Mouse (Mus musculus): ENCODE results near the gene Sec14l5. TPM values are rescaled to one million over a fixed set of nuclear protein-coding genes. Genes with fewer than 3 reads are reported as not detected.

Gene Sec14l5
- total RNA-seq (2021), result under 1 TPM; 0.29 to 0.89 TPM
- long read RNA-seq, result 0 reads

GRCm38 (mm10) chr16:5147037-5147385, at the start of gene Sec14l5:
Gene Sec14l5 (plus strand): TSS chr16:5147109.
- no peak for DNase-seq (ENCODE audit: low spot score in 2 of 2)

DNA sequence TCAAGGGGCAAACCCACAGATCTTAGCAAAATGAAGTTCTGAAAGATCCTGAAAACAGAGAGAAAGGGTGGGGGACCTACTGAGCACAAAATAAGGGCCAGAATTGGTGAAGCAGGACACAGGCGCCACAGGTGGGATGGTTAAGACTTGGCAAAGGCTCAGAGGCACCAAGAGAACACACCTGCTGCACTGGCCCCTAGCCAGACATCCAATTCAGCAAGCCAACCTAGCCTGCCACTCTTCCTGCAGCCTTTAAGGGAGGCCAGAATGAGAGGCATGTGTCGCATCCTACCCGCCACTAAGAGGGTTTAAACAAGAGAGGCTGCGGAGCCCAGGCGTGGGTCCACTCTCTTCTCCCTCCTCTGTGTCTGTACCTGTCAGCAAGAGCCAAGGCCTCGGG, 45.9 kb upstream of the Sec14l5 start:
- DNase-seq (ENCODE audit: low spot score in 2 of 2), result no peak

DNA sequence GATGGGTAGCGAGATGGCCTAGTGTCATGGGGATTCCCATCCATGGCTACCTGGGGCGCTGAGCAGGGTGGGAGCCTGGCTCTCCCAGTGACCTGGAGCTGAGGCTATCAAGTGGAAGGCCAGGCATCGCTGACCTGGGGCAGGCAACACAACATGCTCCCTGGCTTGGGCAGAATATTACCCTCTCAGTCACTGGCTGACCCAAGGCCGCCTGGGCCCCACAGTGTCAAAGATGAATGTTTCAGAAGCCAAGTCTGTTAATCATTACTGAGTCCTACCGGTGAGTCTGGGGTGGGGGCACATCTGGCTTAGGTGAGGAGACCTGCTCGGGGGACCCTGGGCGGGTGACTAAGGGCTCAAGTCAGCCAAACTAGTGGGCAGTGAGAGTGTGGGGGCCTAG, 37.0 kb upstream of the Sec14l5 start:
- DNase-seq (ENCODE audit: low spot score in 2 of 2), result no peak

DNA sequence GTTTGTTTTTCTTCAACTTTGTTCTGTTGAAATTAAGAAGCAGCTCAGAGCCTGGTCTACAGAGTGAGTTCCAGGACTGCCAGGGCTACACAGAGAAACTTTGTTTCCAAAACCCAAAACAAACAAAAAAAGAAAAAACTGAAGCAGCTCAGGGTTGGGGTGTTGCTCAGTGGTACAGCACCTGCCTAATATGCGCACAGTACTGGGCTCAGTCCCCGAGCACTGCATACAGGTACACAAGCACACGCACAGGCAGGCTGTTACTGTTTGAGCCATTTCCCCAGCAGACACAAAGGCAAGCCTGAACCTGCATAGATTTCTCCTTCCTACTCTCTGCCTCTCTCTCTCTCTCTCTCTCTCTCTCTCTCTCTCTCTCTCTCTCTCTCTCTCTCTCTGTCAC, 35.9 kb upstream of the Sec14l5 start:
- DNase-seq (ENCODE audit: low spot score in 2 of 2), result no peak

- no peak for DNase-seq (ENCODE audit: low spot score in 2 of 2)
Measured at GRCm38 (mm10) chr16:5113002-5113550, 33.8 kb upstream of the Sec14l5 start.

DNA sequence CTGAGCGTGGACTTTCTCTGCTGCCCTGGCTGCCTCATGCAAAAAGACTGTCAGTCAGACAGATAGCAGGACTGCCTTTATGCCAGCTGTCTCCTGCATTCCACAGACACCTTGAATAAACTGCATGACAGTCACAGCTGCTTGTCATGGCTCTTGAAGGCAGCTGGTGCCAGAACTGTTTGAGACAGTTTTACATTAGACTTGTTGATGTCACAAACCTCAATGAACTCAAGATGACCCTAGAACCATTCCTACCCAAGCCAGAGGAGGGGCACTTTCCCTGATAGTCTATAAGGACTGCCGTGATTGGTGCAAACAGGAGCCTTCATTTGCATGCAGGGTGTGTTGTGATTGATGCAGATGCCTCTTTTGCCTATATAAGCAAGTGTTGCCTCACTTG, 33.3 kb upstream of the Sec14l5 start:
- no peak for DNase-seq (ENCODE audit: low spot score in 2 of 2)

DNA sequence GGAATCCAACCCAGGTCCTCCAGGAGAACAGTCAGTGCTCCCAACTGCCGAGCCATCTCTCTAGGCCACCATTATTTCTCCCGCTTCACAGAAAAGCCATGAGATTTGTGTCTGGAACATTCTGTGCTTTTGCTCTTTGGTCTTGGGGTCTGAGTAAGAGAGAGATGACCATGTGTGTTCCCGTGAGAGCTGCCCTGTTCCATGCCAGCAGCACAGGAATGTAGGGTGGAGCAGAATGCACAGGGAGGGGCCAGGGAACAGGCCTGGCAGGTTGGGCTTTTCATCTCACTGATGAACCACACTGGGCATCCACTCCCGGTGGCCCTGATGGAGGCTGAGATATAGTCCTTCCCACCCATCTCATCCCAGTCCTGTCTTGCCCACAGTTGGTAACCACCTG, 27.5 kb upstream of the Sec14l5 start:
- no peak for DNase-seq (ENCODE audit: low spot score in 2 of 2)

DNA sequence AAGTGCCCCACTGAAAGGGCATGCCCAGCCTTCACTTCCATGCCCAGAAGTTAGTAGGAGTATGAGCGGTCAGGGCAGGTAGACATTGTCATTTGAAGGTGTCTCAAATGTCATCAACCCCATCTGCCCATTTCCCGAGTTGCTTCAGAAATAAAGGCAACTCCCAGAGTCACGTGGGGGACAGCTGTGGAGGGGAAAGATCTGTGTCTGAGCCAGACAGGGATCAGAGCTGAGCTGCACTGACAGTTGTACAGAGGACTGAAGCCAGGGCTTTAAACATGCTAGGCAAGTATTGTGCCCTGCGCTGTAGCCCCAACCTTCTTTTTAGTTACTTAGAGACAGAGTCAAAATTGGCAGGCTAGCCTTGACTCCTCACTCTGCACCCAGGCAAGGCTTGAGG, 27.1 kb upstream of the Sec14l5 start:
- DNase-seq (ENCODE audit: low spot score in 2 of 2), result no peak

- no peak for DNase-seq (ENCODE audit: low spot score in 2 of 2)
Measured at GRCm38 (mm10) chr16:5123476-5123875, 23.4 kb upstream of the Sec14l5 start.

- no peak for DNase-seq (ENCODE audit: low spot score in 2 of 2)
Measured at GRCm38 (mm10) chr16:5130196-5130595, 16.7 kb upstream of the Sec14l5 start.

DNA sequence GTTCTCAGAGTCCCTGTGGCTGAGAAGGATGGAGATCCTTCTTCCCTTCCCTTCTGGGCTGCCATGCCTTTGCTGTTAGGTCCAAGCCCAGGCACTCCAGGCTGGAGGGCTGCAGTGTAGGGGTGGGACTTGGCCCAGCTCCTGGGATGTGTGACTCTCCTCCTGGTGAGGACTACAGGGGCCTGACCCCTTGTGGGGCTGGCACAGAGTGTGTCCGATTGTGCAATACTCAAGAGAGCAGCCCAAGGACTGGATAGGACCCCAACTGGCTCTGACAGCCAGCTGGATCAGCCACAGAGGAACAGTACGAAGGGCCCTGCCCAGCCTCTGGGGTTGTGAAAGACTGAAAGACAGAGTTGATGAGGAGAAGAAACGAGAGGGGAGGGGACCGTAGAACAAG, 16.1 kb upstream of the Sec14l5 start:
- no peak for DNase-seq (ENCODE audit: low spot score in 2 of 2)

GRCm38 (mm10) chr16:5131251-5131922, 15.5 kb upstream of the Sec14l5 start:
- DNase-seq (ENCODE audit: low spot score in 2 of 2), result no peak

DNA sequence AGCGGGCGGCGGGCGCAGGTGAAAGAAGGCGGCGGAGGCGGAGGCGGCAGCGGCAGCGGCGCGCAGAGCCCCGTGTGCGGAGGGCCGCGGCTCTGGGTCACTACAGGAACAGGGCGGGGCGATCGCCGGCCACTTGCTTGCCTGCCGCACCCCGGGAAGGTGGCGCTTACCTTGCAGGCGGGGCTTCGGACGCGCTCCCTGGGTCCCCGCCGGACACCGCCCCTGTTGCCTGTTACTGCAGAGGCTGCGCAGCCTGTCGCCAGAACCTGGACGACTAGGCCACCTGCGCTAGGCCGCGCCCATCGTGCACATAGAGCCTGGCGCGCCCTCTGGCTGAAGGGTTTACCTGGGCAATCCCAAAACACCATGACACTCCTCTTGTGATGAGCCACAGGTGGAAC, 14.5 kb upstream of the Sec14l5 start, which contains the start of gene Ppl:
Gene Ppl, minus strand, starts transcription at position 21 of the 401 bp plus-strand sequence.
- no peak for DNase-seq (ENCODE audit: low spot score in 2 of 2)

DNA sequence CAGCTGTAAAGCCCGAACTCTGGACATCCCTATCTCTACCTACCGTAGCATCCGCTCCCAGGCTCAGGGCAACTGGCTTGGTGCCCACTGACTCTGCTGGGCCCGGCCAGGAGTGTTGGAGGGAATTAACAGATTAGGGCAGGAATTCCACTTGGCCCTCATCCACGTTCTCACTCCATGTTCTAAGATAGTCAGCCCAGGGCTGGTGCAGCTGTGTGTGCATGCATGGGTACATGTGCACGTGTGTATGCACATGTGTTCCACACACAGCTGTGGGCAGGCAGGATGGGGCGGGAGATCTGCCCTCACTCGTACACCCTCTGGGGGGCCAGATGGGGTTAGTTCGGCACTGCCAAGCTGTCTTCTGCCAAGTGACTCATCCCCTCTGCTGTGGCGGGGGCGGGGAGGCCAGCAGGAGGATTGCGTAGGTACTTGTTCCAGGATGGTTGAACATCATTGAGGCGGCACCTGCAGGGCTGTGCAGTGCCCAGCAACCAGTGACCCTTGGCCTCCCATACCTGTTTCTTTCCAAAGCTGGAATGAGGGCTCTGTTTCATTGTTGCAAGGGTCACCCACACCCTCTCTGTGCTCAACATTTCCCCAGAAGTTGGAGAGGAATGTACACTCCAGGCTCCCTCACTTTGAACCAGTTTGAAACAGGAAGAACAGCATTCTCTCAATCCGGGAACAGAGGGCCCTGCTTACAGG, 12.1 kb upstream of the Sec14l5 start:
- DNase-seq (ENCODE audit: low spot score in 2 of 2), result peak; percentile 33 to 44

- DNase-seq (ENCODE audit: low spot score in 2 of 2), result no peak
Measured at GRCm38 (mm10) chr16:5135551-5136261, 11.2 kb upstream of the Sec14l5 start.

DNA sequence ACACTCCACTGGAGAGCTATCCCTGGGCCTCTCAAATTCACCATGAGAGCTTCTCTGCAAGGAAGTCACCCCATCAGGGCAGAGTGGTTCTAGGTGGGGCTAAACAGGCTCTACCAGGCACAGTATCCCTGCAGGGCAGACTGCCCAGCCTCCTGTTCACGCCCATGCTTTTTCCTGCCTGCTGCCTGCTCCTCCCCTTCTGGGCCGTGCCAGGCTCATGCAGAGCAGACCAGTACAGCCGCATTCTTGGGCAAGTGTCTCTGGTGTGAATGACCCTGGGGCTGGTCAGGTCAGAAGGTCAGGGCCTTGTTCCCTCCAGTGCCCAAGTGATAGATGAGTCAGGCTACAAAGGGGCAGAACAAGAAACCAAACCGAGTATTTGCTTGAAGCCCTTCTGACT, 10.4 kb upstream of the Sec14l5 start:
- no peak for DNase-seq (ENCODE audit: low spot score in 2 of 2)

GRCm38 (mm10) chr16:5137006-5137540, 9.8 kb upstream of the Sec14l5 start:
- no peak for DNase-seq (ENCODE audit: low spot score in 2 of 2)

DNA sequence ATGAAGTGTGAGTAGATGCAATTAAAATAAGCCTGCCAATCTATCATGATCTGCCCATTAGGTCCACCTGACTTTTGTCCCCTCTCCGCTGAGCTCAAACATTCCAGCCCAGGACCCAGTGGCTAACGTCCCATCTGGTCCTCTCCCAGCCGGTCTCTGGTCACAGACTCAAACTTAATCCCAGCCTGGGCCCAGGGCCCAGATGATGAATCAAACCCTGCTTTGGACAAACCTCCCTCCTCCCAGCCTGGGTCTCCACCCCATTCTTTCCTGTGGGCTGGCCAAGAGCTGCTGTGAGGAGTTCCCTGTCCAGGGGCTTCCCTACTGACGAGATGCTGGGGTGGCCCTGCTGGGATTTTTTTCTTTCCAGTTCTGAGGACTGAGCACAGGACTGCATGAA, 7.2 kb upstream of the Sec14l5 start:
- DNase-seq (ENCODE audit: low spot score in 2 of 2), result no peak

GRCm38 (mm10) chr16:5145570-5145969, 1.3 kb upstream of the Sec14l5 start:
- peak; percentile 84 to 85 for DNase-seq (ENCODE audit: low spot score in 2 of 2)

GRCm38 (mm10) chr16:5146367-5147036, 407 bp upstream of the Sec14l5 start:
- DNase-seq (ENCODE audit: low spot score in 2 of 2), result peak in 1 of 2 experiments; percentile 47

DNA sequence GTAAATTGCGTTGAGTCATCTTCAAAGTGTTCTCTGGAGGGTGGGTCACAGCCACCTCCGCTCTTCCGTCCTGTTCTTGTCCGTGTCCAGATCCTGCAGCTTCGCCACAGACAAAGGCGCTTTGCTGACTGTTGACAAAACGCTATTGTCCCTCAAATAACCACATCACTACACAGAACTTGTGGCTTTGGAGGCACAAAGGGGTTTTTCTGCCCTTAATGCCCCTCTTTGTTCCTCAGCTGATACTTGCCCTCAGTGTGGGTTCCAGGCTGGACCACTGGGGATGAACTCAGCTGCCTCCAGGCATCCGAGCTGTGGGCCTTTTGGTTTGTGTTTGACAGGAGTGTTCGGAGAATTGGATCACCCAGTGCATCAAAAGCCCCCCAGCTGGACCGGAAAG, 3.6 kb downstream of the Sec14l5 start:
- DNase-seq (ENCODE audit: low spot score in 2 of 2), result no peak
